Mouse (Mus musculus) limb, embryonic 11.5 days (tissue): ENCODE results near the gene Rec114. TPM values are rescaled to one million over a fixed set of nuclear protein-coding genes. Genes with fewer than 3 reads are reported as not detected.

Experiments
- ATAC-seq: fragments of 200-750 bp; cut with Nextera tagmentation; 2 replicates; pipeline ENCODE4 v1.8.0; 2017; ENCODE audit warnings: low read depth; ENCODE audit not compliant: insufficient number of reproducible peaks, low FRiP score, low TSS enrichment
- DNase-seq: peaks from one replicate; pipeline ENCODE4 v3.0.0-alpha.2; 2015; ENCODE audit warnings: low spot score
- H3K27ac ChIP-seq: fragments of 300-500 bp; sonication (generic); replicated peaks from 2 replicates; pipeline ENCODE4 v1.5.1; 2014; ENCODE audit warnings: low read depth, mild to moderate bottlenecking, low read length
- H3K27me3 ChIP-seq: fragments of 300-500 bp; sonication (generic); 2 replicates; pipeline ENCODE4 v1.6.1; 2014; ENCODE audit warnings: mild to moderate bottlenecking, low read length, mixed read lengths; ENCODE audit not compliant: control insufficient read depth, insufficient read depth
- H3K36me3 ChIP-seq: fragments of 300-500 bp; sonication (generic); 2 replicates; pipeline ENCODE4 v1.6.1; 2014; ENCODE audit warnings: mild to moderate bottlenecking, low read length, moderate library complexity, mixed read lengths; ENCODE audit not compliant: control insufficient read depth, insufficient read depth
- H3K4me1 ChIP-seq: fragments of 300-500 bp; sonication (generic); 2 replicates; pipeline ENCODE4 v1.6.1; 2014; ENCODE audit warnings: low read length, mixed read lengths; ENCODE audit not compliant: control insufficient read depth, insufficient read depth
- H3K4me2 ChIP-seq: fragments of 300-500 bp; sonication (generic); 2 replicates; pipeline ENCODE4 v1.6.1; 2014; ENCODE audit warnings: low read depth, mild to moderate bottlenecking, moderate library complexity; ENCODE audit not compliant: severe bottlenecking
- H3K4me3 ChIP-seq: fragments of 300-500 bp; sonication (generic); 2 replicates; pipeline ENCODE4 v1.5.1; 2014; ENCODE audit warnings: low read depth, low read length
- H3K9ac ChIP-seq: fragments of 300-500 bp; sonication (generic); 2 replicates; pipeline ENCODE4 v1.6.1; 2014; ENCODE audit warnings: mild to moderate bottlenecking, low read length
- H3K9me3 ChIP-seq: fragments of 300-500 bp; sonication (generic); 2 replicates; pipeline ENCODE4 v1.6.1; 2016; ENCODE audit warnings: low read length; ENCODE audit not compliant: control insufficient read depth
- WGBS: fragments of 180-500 bp; shearing (Covaris S2); extraction: QIAGEN DNeasy Blood & Tissue Kit; methylation state at CpG from one replicate; pipeline ENCODE4 v1.1.7; 2014; 5-methylcytosine and 5-hydroxymethylcytosine counted together
- polyA plus RNA-seq: library from polyadenylated mRNA; unstranded; fragments of >200 nt; fragmentation: Nextera tagmentation; extraction: Ambion mirVana; gene quantifications from 2 replicates; pipeline ENCODE4 v1.2.1, GENCODE M21; 2014

Gene Rec114
- polyA plus RNA-seq, 1 experiment from 2014 or later = 1.4 TPM

DNA sequence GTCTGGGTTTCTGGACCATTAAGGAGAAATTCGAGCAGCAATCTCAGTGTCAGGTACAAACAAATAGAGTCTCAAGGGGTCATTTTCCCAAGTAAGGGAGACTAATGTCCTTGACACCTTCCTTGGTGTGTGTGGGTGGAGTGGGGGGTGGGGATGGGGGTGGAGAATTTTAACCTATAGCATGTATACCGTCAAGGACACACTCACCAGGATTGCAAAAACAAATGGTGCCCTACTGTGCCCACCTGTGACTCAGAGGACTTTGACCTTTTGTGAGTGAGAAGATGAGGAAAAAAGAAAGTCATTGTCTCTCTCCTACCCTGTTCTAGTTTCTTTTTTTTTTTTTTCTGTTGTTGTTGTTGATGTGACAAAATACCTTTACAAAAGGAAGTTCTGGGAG is 18.3 kb upstream of the Rec114 start:
- Histone ChIP-seq H3K4me3 (no peak overlapping the region), H3K4me1 (no peaks in the 10 kb centered on the region), H3K9ac (no peak overlapping the region), H3K36me3 (no peaks in the 10 kb centered on the region), H3K4me2 (no peak overlapping the region), H3K27ac (no peak overlapping the region), H3K9me3 (no peaks in the 10 kb centered on the region), H3K27me3 (no peaks in the 10 kb centered on the region)
- WGBS = 41% methylated on average over 2 of the region's 2 CpGs
- DNase-seq = no peak
- no peak for ATAC-seq

DNA sequence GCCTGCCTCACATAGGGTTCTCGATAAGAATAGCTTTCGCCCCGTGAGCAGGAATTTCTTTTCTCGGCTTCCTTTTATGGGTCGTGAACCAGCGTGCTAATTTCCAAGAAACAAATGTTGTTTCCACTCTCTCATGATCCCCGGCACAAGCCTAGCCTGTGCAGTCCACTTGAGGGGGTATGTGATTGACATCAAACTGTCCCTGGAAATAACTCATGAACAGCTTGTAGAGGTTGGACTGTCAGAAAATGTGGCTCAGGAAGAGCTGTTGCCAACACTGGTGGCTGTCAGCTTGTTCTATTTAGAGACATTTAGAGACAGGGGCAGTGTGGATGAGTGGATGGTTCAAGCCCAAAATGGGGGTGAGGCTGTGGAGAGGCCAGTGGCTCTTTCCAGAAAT is 15.0 kb upstream of the Rec114 start:
- Histone ChIP-seq H3K27me3 (no peaks in the 10 kb centered on the region), H3K4me1 (no peaks in the 10 kb centered on the region), H3K9ac (no peak overlapping the region), H3K4me3 (no peak overlapping the region), H3K4me2 (no peak overlapping the region), H3K9me3 (no peaks in the 10 kb centered on the region), H3K27ac (no peak overlapping the region), H3K36me3 (no peaks in the 10 kb centered on the region)
- WGBS = 83% methylated on average over 7 of the region's 7 CpGs
- no peak for ATAC-seq
- DNase-seq = no peak

DNA sequence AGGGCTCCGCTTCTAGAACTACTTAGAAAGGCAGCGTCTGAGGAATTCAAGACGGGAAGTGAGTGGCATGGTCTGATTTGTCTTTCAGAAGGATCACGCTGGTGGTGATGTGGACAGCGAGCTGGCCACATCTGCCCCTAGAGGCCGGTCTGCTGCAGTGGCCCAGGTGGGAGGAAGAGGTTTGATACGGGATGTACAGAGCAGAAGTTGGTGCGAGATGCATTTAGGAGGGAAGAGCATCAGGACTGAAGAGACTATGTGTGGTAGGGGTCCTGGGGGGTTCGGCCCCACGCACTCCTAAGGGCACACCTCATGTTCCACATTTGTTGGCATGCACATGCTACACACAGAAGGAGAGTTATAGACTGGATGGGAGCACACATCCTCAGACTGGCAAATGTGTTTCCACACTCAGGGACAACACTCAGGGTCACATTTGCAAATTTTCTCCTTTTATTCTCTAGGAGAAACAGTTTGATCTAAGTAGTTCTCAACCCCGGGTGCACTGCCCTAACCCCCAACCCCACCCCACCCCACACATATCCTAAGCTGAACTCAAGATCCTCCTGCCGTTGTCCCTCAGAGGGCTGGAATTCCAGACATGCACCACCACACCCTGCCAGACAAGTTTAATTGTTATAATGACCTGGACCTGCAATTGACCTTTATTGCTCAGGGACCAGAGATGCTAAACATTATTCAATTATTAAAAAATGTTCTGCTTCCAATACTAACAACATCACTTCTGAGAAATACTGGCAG is 12.8 kb upstream of the Rec114 start:
- no peaks in the 10 kb centered on the region for H3K36me3 ChIP-seq
- H3K4me3 ChIP-seq = no peak overlapping the region
- no peak overlapping the region for H3K27ac ChIP-seq
- DNase-seq = no peak
- H3K27me3 ChIP-seq = no peaks in the 10 kb centered on the region
- H3K9me3 ChIP-seq = no peaks in the 10 kb centered on the region
- no peak overlapping the region for H3K4me2 ChIP-seq
- H3K9ac ChIP-seq = no peak overlapping the region
- no peaks in the 10 kb centered on the region for H3K4me1 ChIP-seq
- 72% methylated on average over 12 of the region's 12 CpGs for WGBS
- ATAC-seq = no peak

DNA sequence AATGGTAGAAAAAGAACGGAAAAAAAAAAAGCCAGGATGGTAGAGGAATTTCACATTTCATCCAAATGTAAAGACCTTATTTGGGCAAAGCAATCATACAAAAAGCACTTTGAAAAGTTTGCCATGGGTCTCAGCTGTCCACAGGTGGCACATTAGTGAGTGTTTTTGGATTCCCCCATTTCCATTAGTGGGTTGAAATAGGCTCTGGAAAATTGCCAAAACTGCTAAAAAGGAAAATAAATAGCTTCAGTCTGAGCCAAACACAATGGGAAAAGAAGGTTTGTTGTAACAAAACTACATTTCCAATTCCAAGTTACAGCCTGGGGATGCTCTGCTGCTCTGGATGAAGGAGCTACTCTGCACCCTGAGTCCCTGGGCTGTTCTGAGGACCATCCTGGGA is 9.8 kb upstream of the Rec114 start:
- no peaks in the 10 kb centered on the region for H3K9me3 ChIP-seq
- H3K4me1 ChIP-seq = no peaks in the 10 kb centered on the region
- no peak overlapping the region for H3K4me2 ChIP-seq
- H3K9ac ChIP-seq = no peak overlapping the region
- no peaks in the 10 kb centered on the region for H3K36me3 ChIP-seq
- DNase-seq (no peak), ATAC-seq (no peak)
- WGBS = 95% methylated on average over 1 of the region's 1 CpGs
- no peak overlapping the region for H3K4me3 ChIP-seq
- H3K27me3 ChIP-seq = no peaks in the 10 kb centered on the region
- no peak overlapping the region for H3K27ac ChIP-seq

DNA sequence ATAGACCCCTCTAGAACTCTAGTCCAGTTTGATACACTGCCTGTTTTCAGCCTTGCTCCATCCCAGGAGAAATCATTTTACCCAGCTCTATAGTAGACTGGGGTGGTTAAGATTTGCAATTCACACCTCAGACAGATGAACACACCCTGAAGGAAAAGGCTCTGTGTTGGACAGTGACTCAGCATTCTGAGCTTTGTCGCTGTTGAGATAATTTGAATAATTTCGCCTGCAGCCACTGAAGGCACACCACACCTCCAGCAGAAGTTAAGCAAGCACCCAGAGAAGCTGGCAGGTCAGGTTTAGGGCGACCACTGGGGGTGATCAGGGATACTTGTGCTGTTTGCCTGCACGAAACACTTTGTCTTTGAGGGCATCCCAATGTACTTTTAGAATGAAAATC is 4.4 kb upstream of the Rec114 start:
- Histone ChIP-seq H3K27me3 (no peaks in the 10 kb centered on the region), H3K9me3 (no peaks in the 10 kb centered on the region), H3K36me3 (no peaks in the 10 kb centered on the region), H3K4me3 (no peak overlapping the region), H3K27ac (no peak overlapping the region), H3K4me2 (no peak overlapping the region), H3K9ac (no peak overlapping the region), H3K4me1 (no peaks in the 10 kb centered on the region)
- WGBS = 73% methylated on average over 4 of the region's 4 CpGs
- DNase-seq = no peak
- ATAC-seq = no peak

DNA sequence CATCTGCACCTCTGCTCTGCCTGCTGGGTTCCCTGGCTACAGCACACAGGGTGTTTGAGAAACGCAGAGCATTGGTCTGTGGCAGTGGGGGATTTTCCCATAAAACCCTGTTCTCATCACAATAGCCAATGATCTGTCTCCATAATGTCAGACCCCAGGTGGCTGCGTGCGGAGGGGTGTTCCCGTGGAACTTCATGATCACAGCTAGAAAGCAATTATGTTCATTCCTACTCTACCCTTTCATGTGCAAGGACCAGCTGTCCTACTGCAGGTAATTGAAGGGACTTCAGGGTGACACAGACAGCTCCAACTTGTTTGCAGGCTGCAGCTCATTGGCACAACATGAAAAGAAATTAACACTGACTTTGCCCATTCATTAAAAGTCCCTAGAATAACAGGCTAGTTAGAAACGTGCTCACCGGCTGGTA is 3.6 kb upstream of the Rec114 start:
- H3K9ac ChIP-seq = no peak overlapping the region
- no peak overlapping the region for H3K27ac ChIP-seq
- no peaks in the 10 kb centered on the region for H3K27me3 ChIP-seq
- H3K4me2 ChIP-seq = no peak overlapping the region; the same call in 1 of the 2 replicates
- ATAC-seq = no peak
- no peaks in the 10 kb centered on the region for H3K9me3 ChIP-seq
- WGBS = 13% methylated on average over 6 of the region's 6 CpGs
- no peak overlapping the region for H3K4me3 ChIP-seq
- H3K4me1 ChIP-seq = no peaks in the 10 kb centered on the region
- no peaks in the 10 kb centered on the region for H3K36me3 ChIP-seq
- peak; percentile 39 for DNase-seq

DNA sequence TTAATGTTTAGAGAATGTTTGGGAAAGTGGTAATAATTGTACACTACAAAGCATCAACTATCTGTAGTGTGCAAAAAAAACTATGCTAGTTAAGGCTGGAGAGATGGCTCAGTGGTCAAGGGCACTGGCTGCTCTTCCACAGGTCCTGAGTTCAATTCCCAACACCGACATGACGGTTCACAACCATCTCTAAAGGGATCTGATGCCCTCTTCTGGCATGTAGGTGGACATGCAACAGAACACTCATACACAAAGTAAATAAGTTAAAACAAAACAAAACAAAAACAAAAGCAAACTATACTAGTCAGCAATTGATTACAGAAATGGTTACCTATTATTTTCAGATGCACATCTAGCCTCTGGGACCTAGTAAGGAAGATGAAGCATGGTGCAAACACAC is 1.1 kb downstream of the Rec114 start:
- no peak overlapping the region for H3K27ac ChIP-seq
- WGBS = 100% methylated on average over 2 of the region's 2 CpGs
- H3K36me3 ChIP-seq = no peaks in the 10 kb centered on the region
- H3K27me3 ChIP-seq = no peaks in the 10 kb centered on the region
- no peak for DNase-seq
- no peak overlapping the region for H3K4me3 ChIP-seq
- H3K9ac ChIP-seq = no peak overlapping the region
- no peak overlapping the region for H3K4me2 ChIP-seq
- ATAC-seq = no peak
- no peaks in the 10 kb centered on the region for H3K4me1 ChIP-seq
- no peaks in the 10 kb centered on the region for H3K9me3 ChIP-seq

DNA sequence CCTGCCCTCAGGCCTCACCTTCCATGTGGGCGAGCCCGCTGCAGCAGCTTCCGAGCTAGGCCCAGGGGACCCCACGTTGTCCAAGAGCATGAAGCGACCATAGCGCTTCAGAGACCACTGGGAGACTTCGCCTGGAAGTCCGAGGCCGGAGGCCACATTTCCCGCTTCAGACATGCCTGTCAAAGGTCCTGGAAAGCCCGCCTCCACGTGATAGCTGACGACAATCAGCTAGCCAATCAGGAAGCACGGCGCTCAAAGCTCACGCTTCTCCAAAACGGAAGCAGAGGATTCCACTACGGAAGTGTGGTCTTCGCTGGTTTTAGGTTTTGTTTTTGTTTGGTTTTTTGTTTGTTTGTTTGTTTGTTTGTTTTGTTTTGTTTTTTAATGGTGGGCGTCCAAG is 2.4 kb downstream of the Rec114 start:
- no peak overlapping the region for H3K27ac ChIP-seq
- WGBS = 83% methylated on average over 20 of the region's 20 CpGs
- H3K4me3 ChIP-seq = no peak overlapping the region
- no peak overlapping the region for H3K4me2 ChIP-seq
- DNase-seq (no peak), ATAC-seq (no peak)
- H3K9me3 ChIP-seq = no peaks in the 10 kb centered on the region
- no peaks in the 10 kb centered on the region for H3K4me1 ChIP-seq
- H3K36me3 ChIP-seq = no peaks in the 10 kb centered on the region
- H3K9ac ChIP-seq = no peak overlapping the region
- no peaks in the 10 kb centered on the region for H3K27me3 ChIP-seq

DNA sequence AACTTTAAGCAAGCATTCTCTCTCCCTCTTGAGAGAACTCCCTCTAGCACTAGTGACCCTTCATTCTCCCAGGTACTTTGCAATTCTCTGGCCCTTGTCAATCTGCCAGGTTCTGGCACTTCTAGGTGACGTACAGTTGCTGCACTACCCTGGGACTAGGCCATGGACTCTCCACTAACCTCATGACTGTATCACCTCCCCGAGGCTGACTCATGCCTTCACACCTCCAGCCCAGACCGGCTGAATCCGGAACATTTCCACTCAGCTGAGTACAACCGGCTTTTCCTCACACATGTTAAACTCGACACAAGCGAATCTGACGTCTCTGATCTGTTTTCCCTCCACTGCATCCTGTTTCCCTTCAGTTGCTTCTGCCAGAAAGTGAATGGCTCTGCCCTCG is 4.0 kb downstream of the Rec114 start:
- Histone ChIP-seq H3K4me1 (no peaks in the 10 kb centered on the region), H3K9me3 (no peaks in the 10 kb centered on the region), H3K36me3 (no peaks in the 10 kb centered on the region), H3K27ac (no peak overlapping the region), H3K4me3 (no peak overlapping the region), H3K9ac (no peak overlapping the region), H3K27me3 (no peaks in the 10 kb centered on the region), H3K4me2 (no peak overlapping the region)
- ATAC-seq = no peak
- no peak for DNase-seq
- WGBS = 75% methylated on average over 9 of the region's 9 CpGs
